Mouse (Mus musculus): ENCODE results near the gene Timm50.
A peak's percentile ranks its signal among the peaks of the same experiment; 100 is the strongest.

Gene Timm50

DNA sequence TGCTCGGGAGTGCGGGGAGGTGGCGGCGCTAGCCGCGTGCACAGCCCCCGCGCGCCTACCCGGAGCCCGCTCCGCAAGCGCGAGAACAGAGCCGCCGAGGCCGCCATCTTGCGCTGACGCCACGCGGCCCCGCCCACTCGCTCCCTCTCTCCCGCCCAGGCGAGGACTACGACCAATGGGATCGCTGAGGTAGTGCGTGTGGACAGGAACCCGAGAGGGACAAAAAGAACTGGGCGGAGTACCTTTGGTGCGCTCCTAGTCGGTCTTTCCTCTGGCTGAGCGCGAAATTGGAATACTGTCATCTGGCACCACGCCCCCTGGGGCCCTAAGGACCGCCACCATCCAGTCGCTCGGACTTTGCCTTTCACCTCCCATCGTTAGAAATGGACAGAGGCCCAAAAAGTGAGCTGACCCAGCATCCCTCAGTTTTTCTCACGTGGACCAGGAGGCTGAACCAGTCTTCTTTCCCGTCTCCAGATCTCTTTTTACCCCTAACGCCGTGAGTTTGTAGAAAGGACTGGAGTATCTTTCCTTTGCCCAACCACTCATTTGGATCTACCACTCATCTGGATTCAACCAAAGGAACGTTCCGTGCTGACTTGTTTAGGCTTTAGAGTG is at the start of gene Timm50:
Timm50 (minus strand) TSS at position 147 of the 618 bp plus-strand sequence.
- peak; percentile 98 for DNase-seq

DNA sequence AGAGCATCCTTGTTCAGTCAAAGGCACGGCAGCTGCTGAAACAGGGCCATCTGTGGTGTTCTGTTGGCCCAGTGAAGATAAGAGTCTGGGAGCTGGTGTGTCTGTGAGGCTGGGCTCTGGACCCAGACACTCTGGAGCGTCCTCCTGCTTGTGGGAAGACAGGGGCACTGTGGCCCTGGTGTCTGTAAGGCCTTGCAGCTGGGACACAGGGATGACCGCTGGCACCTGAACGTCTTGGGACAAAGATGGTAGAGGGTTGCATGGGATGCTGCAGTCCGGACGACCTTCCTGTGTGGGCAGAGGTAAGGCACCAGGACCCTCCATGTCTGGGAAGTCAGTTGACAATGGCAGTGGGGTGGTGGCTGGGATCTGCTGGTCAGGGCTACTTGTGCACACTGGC is 48.4 kb upstream of the Timm50 start:
- DNase-seq, result no peak

DNA sequence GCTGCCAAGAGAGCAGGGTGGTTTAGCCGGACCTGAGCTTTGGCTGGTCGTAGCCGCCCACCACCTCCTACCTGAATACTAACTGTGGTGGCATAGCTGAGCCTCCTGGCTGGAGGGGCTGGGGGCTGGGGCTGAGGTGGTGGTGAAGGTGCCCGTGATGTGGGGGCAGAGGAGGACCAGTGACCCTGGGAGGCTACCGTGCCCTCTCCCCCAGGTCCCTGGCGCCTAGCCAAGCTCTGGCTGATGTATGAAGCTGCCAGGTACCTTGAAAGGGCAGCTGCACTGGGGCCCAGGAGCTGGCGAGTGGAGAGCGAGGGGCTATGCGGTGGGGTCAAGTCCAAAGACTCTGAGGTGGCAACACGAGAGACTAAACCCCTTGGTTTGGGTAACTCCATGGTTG is 48.0 kb upstream of the Timm50 start:
- no peak for DNase-seq

GRCm38 (mm10) chr7:28358431-28358830 is 46.6 kb upstream of the Timm50 start:
- no peak for DNase-seq

- no peak for DNase-seq
These were observed 46.1 kb upstream of the Timm50 start for GRCm38 (mm10) chr7:28357984-28358383.

DNA sequence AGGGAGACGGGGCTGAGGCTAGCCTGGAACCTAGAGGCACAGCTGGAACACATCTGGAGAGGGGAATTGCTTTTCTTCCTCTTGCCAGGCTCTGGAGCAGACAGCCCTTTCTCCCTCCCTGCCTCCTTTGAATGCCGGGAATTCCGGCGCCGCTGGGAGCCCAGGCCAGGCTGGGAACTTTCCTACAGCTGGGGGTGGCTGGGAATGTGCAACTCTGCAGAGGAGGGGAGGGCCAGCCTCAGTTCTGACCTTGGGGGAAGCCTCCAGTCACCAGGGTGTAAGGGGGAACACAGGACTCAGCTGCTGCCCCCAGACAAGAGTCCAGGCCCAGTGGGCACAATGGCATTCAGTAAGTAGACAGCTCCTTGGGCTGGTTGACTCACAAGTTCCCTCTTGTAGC is 45.1 kb upstream of the Timm50 start:
- DNase-seq, result peak; percentile 44

GRCm38 (mm10) chr7:28355221-28355620 is 43.3 kb upstream of the Timm50 start:
- DNase-seq, result no peak

DNA sequence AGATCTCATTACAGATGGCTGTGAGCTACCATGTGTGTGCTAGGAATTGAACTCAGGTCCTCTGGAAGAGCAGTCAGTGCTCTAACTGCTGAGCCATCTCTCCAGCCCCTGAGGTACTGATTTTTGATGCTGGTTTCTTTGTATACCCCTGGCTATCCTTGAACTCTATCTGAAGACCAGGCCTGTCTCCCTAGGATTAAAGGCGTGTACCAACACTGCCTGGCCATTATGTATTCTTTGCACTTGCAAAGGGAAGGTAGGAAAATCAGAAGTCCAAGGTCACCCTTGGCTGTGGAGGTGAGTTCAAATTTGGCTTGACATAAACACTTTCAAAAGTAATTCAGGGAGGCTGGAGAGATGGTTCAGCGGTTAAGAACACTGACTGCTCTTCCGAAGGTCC is 42.7 kb upstream of the Timm50 start:
- DNase-seq, result no peak

DNA sequence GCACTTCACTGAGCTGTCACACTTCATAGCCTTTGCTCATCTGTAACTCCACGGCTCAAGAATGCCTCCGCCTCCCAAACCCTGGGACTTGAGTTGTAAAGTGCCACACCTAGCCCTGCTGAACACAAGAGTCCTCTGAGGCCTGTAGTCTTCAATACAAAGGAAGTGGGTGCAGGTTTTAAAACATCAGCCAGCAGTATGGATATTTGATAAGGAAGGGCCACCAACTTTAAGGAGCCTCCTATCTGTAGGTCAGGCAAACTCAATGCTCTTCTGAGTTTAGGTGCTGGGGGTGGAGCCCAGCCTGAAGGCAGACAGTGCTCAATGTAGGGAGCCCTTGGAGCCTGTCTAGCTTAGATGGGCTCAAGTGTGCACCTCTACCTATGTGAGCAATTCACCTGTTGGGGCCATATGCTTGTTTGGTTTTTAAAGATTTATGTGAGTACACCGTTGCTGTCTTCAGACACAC is 42.3 kb upstream of the Timm50 start:
- DNase-seq, result no peak

GRCm38 (mm10) chr7:28353267-28353666 is 41.4 kb upstream of the Timm50 start:
- DNase-seq, result no peak

DNA sequence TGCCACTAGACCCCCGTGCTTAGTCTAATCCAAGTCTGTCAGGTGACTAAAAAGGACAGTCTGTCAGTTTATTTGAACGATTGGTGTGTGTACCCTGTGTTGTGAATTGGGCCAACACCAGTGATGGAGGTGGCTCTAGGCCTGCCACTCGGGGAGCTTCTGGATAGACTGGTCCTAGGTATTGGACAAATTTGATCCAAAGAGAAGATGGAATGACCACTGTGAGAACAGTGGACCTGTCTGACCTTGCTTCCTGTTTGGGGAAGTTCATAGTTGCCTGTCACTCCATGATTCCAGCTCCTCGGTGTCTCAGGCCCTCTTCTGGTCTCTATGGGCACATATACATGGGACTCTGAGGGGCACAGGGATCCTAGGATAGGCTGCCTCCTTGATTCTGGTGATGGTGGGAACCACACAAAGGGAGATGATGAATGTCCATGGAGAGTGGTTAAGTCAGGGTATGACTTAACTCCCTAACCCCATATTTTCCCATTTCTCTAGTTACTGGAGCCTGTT is 39.9 kb upstream of the Timm50 start:
- DNase-seq, result no peak

DNA sequence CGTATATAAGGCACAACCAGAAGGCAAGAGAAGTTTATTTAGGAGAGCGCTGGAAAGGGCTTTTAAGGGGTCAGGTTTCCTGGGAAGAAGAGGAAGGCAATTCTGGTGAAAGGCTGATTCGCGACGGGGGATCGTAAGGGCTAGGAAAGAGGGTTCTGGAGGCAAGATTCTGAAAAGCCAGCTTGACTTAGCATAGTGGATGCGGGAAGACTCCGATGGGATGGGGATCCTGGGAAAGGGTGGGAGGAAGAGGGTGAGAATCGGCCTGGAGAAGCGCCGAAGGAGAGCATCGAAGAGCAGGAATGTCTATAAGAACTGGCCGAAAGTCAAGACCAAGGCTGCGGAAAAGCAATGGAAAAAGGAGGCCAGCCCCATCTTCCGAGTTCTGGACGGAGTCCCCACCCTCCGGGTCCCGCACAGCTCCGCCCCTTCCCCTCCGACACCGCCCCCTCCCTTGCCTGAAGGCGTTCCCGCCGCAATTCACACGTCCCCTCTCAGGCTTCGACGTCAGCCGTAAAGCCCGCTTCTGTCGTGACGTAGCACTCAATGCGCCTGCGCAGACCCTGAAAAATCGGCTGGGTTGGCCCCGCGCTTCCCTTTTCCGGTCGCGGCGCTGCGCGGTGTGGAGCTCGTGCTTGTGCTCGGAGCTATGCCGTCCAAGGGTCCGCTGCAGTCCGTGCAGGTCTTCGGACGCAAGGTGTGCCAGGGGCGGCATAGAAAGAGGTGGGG is 38.4 kb upstream of the Timm50 start, which contains the start of gene Rps16:
Rps16 (plus strand) TSS at position 498 of the 729 bp plus-strand sequence.
- DNase-seq, result peak; percentile 97

DNA sequence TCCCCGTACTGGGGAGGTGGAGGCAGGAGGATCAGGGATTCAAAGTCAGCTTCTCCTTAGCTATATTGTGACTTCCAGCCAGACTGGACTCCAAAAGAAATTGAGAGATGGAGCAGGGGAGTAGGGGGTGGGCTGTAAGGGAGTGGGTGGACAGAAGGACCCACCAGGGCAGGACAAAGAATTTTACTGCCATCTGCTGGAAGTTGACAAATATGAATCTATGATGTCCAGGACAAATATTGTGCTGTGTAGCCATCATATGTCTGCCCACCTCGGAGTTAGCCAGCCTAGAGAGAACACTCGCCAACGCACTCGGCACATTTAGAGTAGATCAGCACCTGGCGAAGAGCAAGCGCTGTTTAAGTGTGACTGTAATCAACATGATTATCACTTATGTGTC is 36.7 kb upstream of the Timm50 start:
- no peak for DNase-seq

- DNase-seq, result no peak
These were observed 35.9 kb upstream of the Timm50 start for GRCm38 (mm10) chr7:28347746-28348145.

DNA sequence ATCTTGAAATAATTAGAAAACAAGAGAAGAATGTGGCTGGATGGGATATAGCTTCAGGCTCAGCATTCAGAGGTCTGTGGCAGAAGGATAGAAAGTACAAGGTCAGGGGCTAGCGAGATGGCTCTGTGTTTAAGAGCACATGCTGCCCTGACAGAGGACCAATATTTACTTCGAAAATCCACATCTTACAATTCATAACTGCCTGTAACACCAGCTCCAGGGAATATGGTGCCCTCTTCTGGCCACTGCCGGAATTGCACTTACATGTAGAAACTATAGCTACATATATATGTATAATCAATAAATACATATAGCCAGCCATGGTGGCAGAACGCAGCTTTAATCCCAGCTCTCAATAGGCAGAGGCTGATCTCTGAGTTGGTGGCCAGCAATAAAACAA is 32.8 kb upstream of the Timm50 start:
- peak; percentile 70 for DNase-seq

DNA sequence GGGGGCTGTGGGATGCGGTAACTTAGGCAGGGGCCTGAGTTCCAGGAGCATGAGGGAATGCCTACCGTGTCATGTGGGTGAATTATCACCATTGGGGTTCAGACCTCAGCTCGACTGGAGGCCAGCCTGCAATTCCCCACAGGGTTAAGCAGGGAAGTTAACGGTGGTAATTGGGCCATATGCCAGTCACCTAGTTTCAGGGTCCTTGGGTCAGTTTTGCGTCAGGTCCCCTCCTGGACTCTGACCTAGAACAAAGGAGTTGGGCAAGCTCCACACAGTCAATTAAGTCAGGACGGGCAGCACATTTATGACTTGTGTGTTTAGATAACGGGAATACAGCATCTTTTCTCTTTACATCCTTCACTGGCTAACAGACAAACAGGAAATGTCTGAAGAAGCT is 29.5 kb upstream of the Timm50 start:
- DNase-seq, result no peak

DNA sequence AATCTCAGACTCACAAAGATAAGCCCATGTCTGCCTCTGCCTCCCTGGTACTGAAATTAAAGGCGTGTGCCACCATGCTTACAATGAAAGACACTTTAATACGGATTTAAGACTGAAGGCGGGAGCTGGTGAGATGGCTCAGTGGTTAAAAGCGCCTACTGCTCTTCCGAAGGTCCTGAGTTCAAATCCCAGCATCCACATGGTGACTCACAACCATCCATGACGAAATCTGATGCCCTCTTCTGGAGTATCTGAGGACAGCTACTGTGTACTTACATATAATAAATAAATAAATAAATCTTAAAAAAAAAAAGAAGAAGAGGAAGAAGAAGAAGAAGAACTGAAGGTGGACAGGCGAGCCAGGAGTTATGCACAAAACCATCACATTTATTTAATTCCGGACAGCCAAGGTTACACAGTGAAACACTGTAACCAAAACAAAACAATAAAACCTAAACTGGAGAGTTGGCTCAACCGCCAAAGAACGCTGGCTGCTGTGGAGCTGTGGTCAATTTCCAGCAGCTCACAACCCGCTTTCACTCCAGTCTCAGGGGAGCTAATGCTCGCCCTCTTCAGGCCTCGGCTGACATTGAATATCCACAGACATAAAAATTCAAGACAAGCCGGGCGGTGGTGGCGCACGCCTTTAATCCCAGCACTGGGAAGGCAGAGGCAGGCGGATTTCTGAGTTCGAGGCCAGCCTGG is 27.5 kb upstream of the Timm50 start:
- peak; percentile 64 for DNase-seq

GRCm38 (mm10) chr7:28338108-28338998 is 26.5 kb upstream of the Timm50 start, which contains the start of gene Supt5:
TSS of gene Supt5 (minus strand) at chr7:28338746.
- peak; percentile 98 for DNase-seq

DNA sequence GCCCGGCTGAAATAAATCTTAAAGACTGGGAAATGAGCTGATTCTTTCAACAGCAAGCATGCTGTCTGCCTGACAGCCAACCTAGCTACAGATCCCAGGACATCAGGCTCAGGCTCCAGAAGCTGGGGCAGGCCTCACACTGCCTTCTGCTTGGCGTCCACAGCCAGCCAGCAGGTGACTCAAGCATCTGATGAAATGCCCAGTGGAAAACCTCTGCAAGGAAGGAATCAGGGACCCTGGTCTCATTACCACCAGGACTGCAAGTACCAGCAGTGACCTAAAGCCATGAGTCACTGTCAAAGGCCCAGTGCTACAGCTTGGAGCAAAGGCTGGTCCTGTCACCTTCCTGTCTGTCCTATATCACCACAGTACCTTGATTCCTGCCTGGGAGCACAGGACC is 23.6 kb upstream of the Timm50 start:
- no peak for DNase-seq

GRCm38 (mm10) chr7:28334534-28334933 is 22.7 kb upstream of the Timm50 start:
- no peak for DNase-seq

GRCm38 (mm10) chr7:28328260-28328659 is 16.4 kb upstream of the Timm50 start:
- no peak for DNase-seq

- DNase-seq, result no peak
These were observed 14.6 kb upstream of the Timm50 start for GRCm38 (mm10) chr7:28326457-28326856.

GRCm38 (mm10) chr7:28325293-28325692 is 13.4 kb upstream of the Timm50 start:
- no peak for DNase-seq
